Mouse (Mus musculus): ENCODE measurements at regions not wholly inside any gene's neighbourhood (a gene's known extent, or its start where the extent isn't known, plus 50 kb on each side); places are given as distances from the start of the nearest gene placed in this dataset.

GRCm38 (mm10) chr3:41241856-41242552 lies 159.2 kb upstream of the Pgrmc2 start:
- Histone ChIP-seq H3K4me3 (ENCODE audit: low read depth, low read length) (no peak overlapping the region), H3K9ac (ENCODE audit: low read length) (no peak overlapping the region), H3K9me3 (ENCODE audit: control insufficient read depth, low read length) (no peaks in the 10 kb centered on the region), H3K4me1 (ENCODE audit: control insufficient read depth, insufficient read depth, low read length) (0 out of 2 replicates have a peak, but pooled peaks cover 2% of the 10 kb centered on the region), H3K27me3 (ENCODE audit: control insufficient read depth, insufficient read depth, low read length) (no peaks in the 10 kb centered on the region), H3K27ac (replicated peaks; ENCODE audit: low read depth, low read length) (no peak overlapping the region), H3K36me3 (ENCODE audit: control insufficient read depth, insufficient read depth, low read length) (no peaks in the 10 kb centered on the region), H3K4me2 (ENCODE audit: low read depth, severe bottlenecking) (no peak overlapping the region)
- ATAC-seq (ENCODE audit: insufficient number of reproducible peaks, low FRiP score, low TSS enrichment, low read depth) (no peak), DNase-seq (ENCODE audit: low spot score) (no peak)
- 40% methylated on average over 8 of the region's 8 CpGs for WGBS

DNA sequence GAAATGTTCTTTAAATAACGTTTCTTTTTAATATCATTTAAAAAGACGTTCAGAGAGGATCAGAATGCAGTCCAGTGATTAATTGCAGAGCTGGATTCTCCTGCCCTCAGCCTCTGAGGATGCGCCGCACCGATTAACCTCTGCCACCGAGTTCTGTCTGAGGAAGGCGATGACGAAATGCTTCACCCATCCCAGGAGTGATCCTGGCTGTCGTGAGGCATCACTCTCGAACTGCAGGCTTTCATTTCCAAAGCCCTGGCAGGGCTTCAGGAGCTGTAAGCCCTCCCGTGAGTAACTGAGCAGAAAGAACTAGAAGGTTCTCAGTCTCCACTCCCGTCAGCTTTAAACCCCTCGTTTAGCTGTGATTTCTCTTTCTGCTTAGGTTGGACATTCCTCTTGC lies 157.0 kb upstream of the Pgrmc2 start:
- no peak overlapping the region for H3K4me2 ChIP-seq (ENCODE audit: low read depth, severe bottlenecking)
- 0 out of 2 replicates have a peak, but pooled peaks cover 2% of the 10 kb centered on the region for H3K4me1 ChIP-seq (ENCODE audit: control insufficient read depth, insufficient read depth, low read length)
- no peak for DNase-seq (ENCODE audit: low spot score)
- no peak for ATAC-seq (ENCODE audit: insufficient number of reproducible peaks, low FRiP score, low TSS enrichment, low read depth)
- H3K36me3 ChIP-seq (ENCODE audit: control insufficient read depth, insufficient read depth, low read length), result no peaks in the 10 kb centered on the region
- no peak overlapping the region for H3K4me3 ChIP-seq (ENCODE audit: low read depth, low read length)
- WGBS, result 76% methylated on average over 13 of the region's 13 CpGs
- no peak overlapping the region for H3K9ac ChIP-seq (ENCODE audit: low read length)
- H3K9me3 ChIP-seq (ENCODE audit: control insufficient read depth, low read length), result no peaks in the 10 kb centered on the region
- H3K27ac ChIP-seq (replicated peaks; ENCODE audit: low read depth, low read length), result no peak overlapping the region
- H3K27me3 ChIP-seq (ENCODE audit: control insufficient read depth, insufficient read depth, low read length), result no peaks in the 10 kb centered on the region

GRCm38 (mm10) chr3:41239246-41239645 lies 156.4 kb upstream of the Pgrmc2 start:
- Histone ChIP-seq H3K4me2 (ENCODE audit: low read depth, severe bottlenecking) (no peak overlapping the region), H3K36me3 (ENCODE audit: control insufficient read depth, insufficient read depth, low read length) (no peaks in the 10 kb centered on the region), H3K4me3 (ENCODE audit: low read depth, low read length) (no peak overlapping the region), H3K4me1 (ENCODE audit: control insufficient read depth, insufficient read depth, low read length) (0 out of 2 replicates have a peak, but pooled peaks cover 2% of the 10 kb centered on the region), H3K9ac (ENCODE audit: low read length) (no peak overlapping the region), H3K27me3 (ENCODE audit: control insufficient read depth, insufficient read depth, low read length) (no peaks in the 10 kb centered on the region), H3K9me3 (ENCODE audit: control insufficient read depth, low read length) (no peaks in the 10 kb centered on the region), H3K27ac (replicated peaks; ENCODE audit: low read depth, low read length) (no peak overlapping the region)
- no peak for ATAC-seq (ENCODE audit: insufficient number of reproducible peaks, low FRiP score, low TSS enrichment, low read depth)
- no peak for DNase-seq (ENCODE audit: low spot score)
- 87% methylated on average over 6 of the region's 6 CpGs for WGBS

DNA sequence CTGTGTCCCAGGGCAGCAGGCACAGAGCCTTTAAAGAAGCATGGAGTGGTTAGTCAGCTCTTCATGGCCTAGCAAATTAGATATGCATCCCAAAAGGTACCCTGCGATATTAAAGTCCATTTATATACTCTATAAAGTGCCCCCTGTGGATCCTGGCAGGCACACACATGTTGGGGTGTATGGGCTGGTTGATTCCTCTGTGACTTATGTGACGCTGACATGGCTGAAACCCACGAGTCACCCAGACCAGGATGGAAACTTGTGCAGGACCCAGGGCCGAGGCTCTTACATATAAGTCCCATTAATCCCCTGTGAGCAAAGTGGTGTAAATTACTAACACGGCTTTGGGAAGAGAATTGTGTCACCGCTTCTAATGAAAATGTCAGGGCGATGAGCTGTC lies 155.2 kb upstream of the Pgrmc2 start:
- Histone ChIP-seq H3K4me1 (ENCODE audit: control insufficient read depth, insufficient read depth, low read length) (0 out of 2 replicates have a peak, but pooled peaks cover 2% of the 10 kb centered on the region), H3K27ac (replicated peaks; ENCODE audit: low read depth, low read length) (no peak overlapping the region), H3K4me3 (ENCODE audit: low read depth, low read length) (no peak overlapping the region), H3K9me3 (ENCODE audit: control insufficient read depth, low read length) (no peaks in the 10 kb centered on the region), H3K27me3 (ENCODE audit: control insufficient read depth, insufficient read depth, low read length) (no peaks in the 10 kb centered on the region), H3K9ac (ENCODE audit: low read length) (no peak overlapping the region), H3K36me3 (ENCODE audit: control insufficient read depth, insufficient read depth, low read length) (no peaks in the 10 kb centered on the region), H3K4me2 (ENCODE audit: low read depth, severe bottlenecking) (no peak overlapping the region)
- WGBS, result 69% methylated on average over 7 of the region's 7 CpGs
- no peak for DNase-seq (ENCODE audit: low spot score)
- ATAC-seq (ENCODE audit: insufficient number of reproducible peaks, low FRiP score, low TSS enrichment, low read depth), result no peak

- H3K27ac ChIP-seq (replicated peaks; ENCODE audit: low read depth, low read length), result no peak overlapping the region
- H3K4me3 ChIP-seq (ENCODE audit: low read depth, low read length), result no peak overlapping the region
- no peak overlapping the region for H3K4me2 ChIP-seq (ENCODE audit: low read depth, severe bottlenecking)
- DNase-seq (ENCODE audit: low spot score) (no peak), ATAC-seq (ENCODE audit: insufficient number of reproducible peaks, low FRiP score, low TSS enrichment, low read depth) (no peak)
- H3K27me3 ChIP-seq (ENCODE audit: control insufficient read depth, insufficient read depth, low read length), result no peaks in the 10 kb centered on the region
- no peak overlapping the region for H3K9ac ChIP-seq (ENCODE audit: low read length)
- no peaks in the 10 kb centered on the region for H3K36me3 ChIP-seq (ENCODE audit: control insufficient read depth, insufficient read depth, low read length)
- H3K4me1 ChIP-seq (ENCODE audit: control insufficient read depth, insufficient read depth, low read length), result no peaks in the 10 kb centered on the region
- H3K9me3 ChIP-seq (ENCODE audit: control insufficient read depth, low read length), result no peaks in the 10 kb centered on the region
- WGBS, result 96% methylated on average over 2 of the region's 2 CpGs
Measured at GRCm38 (mm10) chr3:41235610-41236009, 152.8 kb upstream of the Pgrmc2 start.

DNA sequence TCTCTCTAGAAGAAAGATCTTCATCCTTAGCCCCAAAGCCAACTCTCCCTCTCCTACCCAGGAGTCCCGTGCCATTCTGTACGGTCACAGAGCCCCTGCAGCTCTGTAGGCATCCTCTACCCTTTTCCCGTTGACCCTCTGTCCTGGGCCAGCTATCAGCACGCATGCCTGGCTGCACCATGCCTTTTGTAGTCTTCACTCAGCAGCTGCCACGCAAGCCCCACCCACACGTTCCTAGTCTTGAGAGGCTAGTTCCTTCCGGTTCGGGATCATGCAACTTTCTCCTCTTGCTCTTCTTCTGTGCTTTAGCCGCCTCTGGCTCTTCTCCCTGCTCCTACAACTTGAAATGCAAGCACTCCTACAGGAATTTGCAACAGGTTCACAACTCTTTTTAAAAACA lies 152.1 kb upstream of the Pgrmc2 start:
- no peak overlapping the region for H3K4me3 ChIP-seq (ENCODE audit: low read depth, low read length)
- H3K27me3 ChIP-seq (ENCODE audit: control insufficient read depth, insufficient read depth, low read length), result no peaks in the 10 kb centered on the region
- no peaks in the 10 kb centered on the region for H3K4me1 ChIP-seq (ENCODE audit: control insufficient read depth, insufficient read depth, low read length)
- no peaks in the 10 kb centered on the region for H3K9me3 ChIP-seq (ENCODE audit: control insufficient read depth, low read length)
- no peaks in the 10 kb centered on the region for H3K36me3 ChIP-seq (ENCODE audit: control insufficient read depth, insufficient read depth, low read length)
- H3K4me2 ChIP-seq (ENCODE audit: low read depth, severe bottlenecking), result no peak overlapping the region
- no peak overlapping the region for H3K9ac ChIP-seq (ENCODE audit: low read length)
- WGBS, result 88% methylated on average over 9 of the region's 9 CpGs
- DNase-seq (ENCODE audit: low spot score) (no peak), ATAC-seq (ENCODE audit: insufficient number of reproducible peaks, low FRiP score, low TSS enrichment, low read depth) (no peak)
- no peak overlapping the region for H3K27ac ChIP-seq (replicated peaks; ENCODE audit: low read depth, low read length)

DNA sequence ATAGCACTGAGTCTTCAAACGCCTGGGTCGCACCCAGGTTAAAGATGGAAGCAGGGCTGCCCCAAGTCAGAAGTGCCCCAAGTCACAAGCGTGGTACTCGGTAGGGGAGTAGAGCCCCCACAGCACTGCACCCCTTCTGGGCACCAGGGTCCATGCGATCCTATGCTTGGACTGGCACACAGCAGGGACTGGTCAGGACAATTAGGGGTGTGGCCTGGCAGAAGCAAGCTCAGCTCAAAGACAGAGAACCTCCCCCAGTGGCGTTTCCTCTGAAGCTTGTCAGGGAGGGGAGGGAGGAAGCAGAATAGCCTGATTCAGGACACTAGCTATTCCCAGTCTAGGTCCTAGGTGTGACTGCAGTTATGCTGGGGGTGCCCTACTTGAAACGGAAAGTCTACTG lies 151.3 kb upstream of the Pgrmc2 start:
- H3K27ac ChIP-seq (replicated peaks; ENCODE audit: low read depth, low read length), result no peak overlapping the region
- H3K4me3 ChIP-seq (ENCODE audit: low read depth, low read length), result no peak overlapping the region
- H3K9ac ChIP-seq (ENCODE audit: low read length), result no peak overlapping the region
- H3K27me3 ChIP-seq (ENCODE audit: control insufficient read depth, insufficient read depth, low read length), result no peaks in the 10 kb centered on the region
- 74% methylated on average over 7 of the region's 7 CpGs for WGBS
- ATAC-seq (ENCODE audit: insufficient number of reproducible peaks, low FRiP score, low TSS enrichment, low read depth) (no peak), DNase-seq (ENCODE audit: low spot score) (no peak)
- H3K4me1 ChIP-seq (ENCODE audit: control insufficient read depth, insufficient read depth, low read length), result no peaks in the 10 kb centered on the region
- no peak overlapping the region for H3K4me2 ChIP-seq (ENCODE audit: low read depth, severe bottlenecking)
- H3K9me3 ChIP-seq (ENCODE audit: control insufficient read depth, low read length), result no peaks in the 10 kb centered on the region
- H3K36me3 ChIP-seq (ENCODE audit: control insufficient read depth, insufficient read depth, low read length), result no peaks in the 10 kb centered on the region

DNA sequence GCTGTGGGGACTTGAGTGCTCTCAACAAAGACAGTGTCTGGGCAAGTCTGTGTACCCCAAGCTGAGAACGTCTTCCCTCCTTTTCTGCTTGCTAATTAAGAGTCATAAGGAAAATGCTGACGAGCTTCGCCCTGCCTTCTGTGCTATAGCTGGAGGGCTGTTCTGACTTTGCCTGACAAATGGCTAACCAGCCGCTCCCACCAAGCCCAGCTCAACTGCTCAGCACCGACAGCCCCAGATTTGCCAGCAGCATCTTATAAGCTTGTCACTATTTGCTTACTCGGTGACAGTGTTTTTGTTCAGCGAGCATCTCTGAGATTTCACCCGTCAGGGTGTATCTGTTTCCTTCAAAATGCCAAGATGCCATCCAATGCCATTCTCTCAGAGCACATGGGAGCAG lies 150.6 kb upstream of the Pgrmc2 start:
- Histone ChIP-seq H3K4me2 (ENCODE audit: low read depth, severe bottlenecking) (no peak overlapping the region), H3K27me3 (ENCODE audit: control insufficient read depth, insufficient read depth, low read length) (no peaks in the 10 kb centered on the region), H3K27ac (replicated peaks; ENCODE audit: low read depth, low read length) (no peak overlapping the region), H3K4me1 (ENCODE audit: control insufficient read depth, insufficient read depth, low read length) (no peaks in the 10 kb centered on the region), H3K4me3 (ENCODE audit: low read depth, low read length) (no peak overlapping the region), H3K36me3 (ENCODE audit: control insufficient read depth, insufficient read depth, low read length) (no peaks in the 10 kb centered on the region), H3K9ac (ENCODE audit: low read length) (no peak overlapping the region), H3K9me3 (ENCODE audit: control insufficient read depth, low read length) (no peaks in the 10 kb centered on the region)
- DNase-seq (ENCODE audit: low spot score) (no peak), ATAC-seq (ENCODE audit: insufficient number of reproducible peaks, low FRiP score, low TSS enrichment, low read depth) (no peak)
- WGBS, result 79% methylated on average over 8 of the region's 8 CpGs

DNA sequence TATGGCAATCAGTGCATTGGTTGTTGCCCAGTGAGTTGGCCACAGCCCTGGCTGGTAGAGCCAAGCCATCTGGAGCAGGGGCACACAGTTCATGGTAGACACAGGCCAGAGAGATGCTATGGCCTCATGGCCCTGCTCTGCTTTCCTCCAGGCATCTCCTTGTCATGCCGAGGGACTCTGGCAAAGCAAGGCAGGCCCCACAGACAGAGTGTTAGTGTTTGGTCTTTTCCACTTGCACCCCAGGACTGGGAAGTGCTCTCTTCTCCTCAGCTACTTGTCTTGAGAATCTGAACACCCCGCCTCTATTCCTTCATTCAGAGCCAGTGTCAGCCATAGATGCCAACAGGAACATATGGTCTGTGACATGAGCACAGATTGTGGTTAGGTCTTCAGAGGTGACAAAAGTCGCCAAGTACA lies 148.1 kb upstream of the Pgrmc2 start:
- H3K9me3 ChIP-seq (ENCODE audit: control insufficient read depth, low read length), result no peaks in the 10 kb centered on the region
- H3K27me3 ChIP-seq (ENCODE audit: control insufficient read depth, insufficient read depth, low read length), result no peaks in the 10 kb centered on the region
- WGBS, result 84% methylated on average over 3 of the region's 3 CpGs
- no peaks in the 10 kb centered on the region for H3K4me1 ChIP-seq (ENCODE audit: control insufficient read depth, insufficient read depth, low read length)
- H3K4me3 ChIP-seq (ENCODE audit: low read depth, low read length), result no peak overlapping the region
- H3K4me2 ChIP-seq (ENCODE audit: low read depth, severe bottlenecking), result no peak overlapping the region
- ATAC-seq (ENCODE audit: insufficient number of reproducible peaks, low FRiP score, low TSS enrichment, low read depth) (no peak), DNase-seq (ENCODE audit: low spot score) (no peak)
- H3K27ac ChIP-seq (replicated peaks; ENCODE audit: low read depth, low read length), result no peak overlapping the region
- H3K9ac ChIP-seq (ENCODE audit: low read length), result no peak overlapping the region
- H3K36me3 ChIP-seq (ENCODE audit: control insufficient read depth, insufficient read depth, low read length), result no peaks in the 10 kb centered on the region
